Mouse (Mus musculus) gastrocnemius, postnatal 14 days (tissue): ENCODE measurements at regions not wholly inside any gene's neighbourhood (a gene's known extent, or its start where the extent isn't known, plus 50 kb on each side); places are given as distances from the start of the nearest gene placed in this dataset.
A peak's percentile ranks its signal among the peaks of the same experiment; 100 is the strongest.

Source experiments
- DNase-seq: peaks from one replicate; pipeline ENCODE4 v3.0.0; 2021; ENCODE audit warnings: mixed read lengths
- intact Hi-C: fragments of 180-260 bp; cut with DNase I; formaldehyde crosslinking; loops from one replicate; pipeline ENCODE4 v1.15.1; 2025; ENCODE audit warnings: low total_unique reads

DNA sequence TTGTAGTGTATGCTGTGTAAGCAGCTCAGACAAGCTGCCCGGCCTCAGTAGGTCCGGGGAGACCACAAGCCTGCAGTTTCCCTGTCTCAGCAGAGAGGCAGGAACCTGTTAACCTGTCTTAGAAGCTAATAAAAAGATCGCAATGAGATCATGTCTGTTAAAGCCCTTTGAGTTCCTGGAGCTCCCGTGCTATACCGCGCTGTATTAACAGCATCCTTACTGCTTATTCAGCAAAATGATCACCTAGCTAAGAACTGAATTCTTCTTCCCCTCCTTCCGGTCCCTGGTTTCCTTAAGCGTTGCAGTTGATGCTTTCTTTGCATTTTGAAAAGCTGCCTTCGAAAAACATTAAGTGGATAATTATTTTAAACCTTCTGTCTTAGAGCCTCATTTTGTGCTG lies 1230.4 kb upstream of the A1bg start:
- intact Hi-C loops, result no loop called here
- no peak for DNase-seq

DNA sequence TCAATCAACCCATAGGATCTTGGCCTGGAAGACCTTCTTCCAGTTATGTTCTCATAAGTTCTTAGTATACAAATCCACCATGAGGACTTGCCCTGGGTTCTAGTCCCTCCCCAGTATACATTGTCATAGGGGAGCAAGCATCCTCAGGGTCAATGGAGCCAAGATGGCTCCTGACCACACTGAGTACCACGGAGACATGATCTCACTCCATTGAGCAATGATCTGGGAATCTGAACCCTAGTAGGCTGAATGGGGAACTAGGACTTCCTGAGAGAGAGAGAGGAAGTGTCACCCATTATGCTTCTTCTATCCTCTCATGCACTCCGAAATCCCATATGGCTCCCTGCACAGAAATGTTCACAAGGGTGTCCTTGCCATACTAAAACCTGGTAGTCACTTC lies 1229.3 kb upstream of the A1bg start:
- no peak for DNase-seq
- intact Hi-C loops, result no loop called here

DNA sequence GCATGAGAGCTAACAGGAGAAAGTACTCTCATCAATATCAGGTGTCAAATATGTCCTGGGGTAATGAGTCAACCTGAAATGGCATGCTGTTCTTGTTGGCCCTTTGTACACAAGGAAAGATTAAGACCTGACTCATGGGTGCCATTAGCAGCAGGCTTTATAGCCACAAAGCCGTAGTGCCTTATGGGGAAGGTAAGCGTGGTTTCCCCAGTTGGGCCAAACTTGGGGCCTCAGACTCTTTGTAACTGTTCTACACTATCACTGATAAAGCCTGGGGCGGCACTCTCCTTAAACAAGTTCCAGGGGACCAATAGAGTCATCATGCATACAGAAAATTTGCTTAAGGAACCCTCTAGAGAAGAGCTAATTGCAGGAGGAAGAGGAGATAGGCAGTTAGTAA lies 1228.9 kb upstream of the A1bg start:
- intact Hi-C loops, result no loop called here
- no peak for DNase-seq

GRCm38 (mm10) chr15:62150296-62150695 lies 1227.5 kb upstream of the A1bg start:
- DNase-seq, result no peak
- intact Hi-C loops, result no loop called here

- DNase-seq, result no peak
- intact Hi-C loops, result no loop called here
These were observed 1225.9 kb upstream of the A1bg start for GRCm38 (mm10) chr15:62148680-62149237.

- intact Hi-C loops, result no loop called here
- no peak for DNase-seq
These were observed 1224.6 kb upstream of the A1bg start for GRCm38 (mm10) chr15:62147343-62147953.

DNA sequence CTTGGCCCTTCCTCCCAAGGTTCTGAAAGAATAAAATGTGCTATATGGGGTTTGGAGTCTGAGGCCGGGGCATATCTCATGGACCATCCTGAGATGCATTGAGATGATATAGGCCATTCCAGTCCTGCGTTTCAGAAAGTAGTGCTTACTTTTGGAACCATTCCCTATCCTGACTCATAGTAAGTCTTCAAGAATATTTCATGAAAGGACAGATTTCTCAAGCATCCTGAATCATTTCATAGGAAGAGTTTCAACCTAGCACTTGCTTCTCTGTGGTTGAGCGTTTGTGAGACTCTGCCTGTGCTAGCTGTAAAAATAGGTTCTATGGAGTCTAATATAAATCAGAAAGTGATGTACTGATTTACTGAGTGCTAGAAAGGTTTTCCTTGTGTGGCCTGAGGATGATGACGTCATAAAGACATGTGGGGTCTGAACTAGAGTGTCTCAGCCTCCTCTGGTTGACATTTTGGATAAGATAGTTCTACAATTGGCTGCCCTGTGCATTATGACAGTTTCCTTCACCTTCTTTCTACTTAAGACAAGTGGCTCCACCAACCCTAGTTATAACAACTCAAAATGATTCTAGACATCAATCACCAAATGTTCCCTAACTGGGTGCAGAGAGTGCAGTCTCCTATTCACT lies 1223.0 kb upstream of the A1bg start:
- intact Hi-C loops, result no loop called here
- DNase-seq, result no peak

GRCm38 (mm10) chr15:62144776-62145564 lies 1222.2 kb upstream of the A1bg start:
- no peak for DNase-seq
- intact Hi-C loops, result no loop called here

DNA sequence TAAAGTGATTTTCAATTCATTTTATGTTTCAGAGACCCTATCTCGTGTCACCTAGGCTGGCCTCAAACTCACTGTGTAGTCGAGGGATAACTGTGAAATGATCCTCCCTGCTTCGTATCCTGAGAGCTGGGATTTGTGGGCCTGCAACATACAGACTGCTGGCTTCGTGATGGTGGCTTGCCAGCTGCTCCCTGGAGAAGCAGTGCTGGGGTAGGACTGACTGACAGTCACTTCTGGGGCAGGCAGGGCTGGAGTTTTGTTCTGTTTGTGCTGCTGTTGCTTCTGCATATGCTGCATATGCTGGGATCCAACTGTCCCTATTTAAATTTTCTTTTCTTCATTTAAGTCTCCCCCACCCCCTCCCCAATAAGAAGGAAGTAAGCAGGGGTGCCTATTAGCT lies 1217.0 kb upstream of the A1bg start:
- peak; percentile 30 for DNase-seq
- intact Hi-C loops, result loop anchor here (10.0 kb wide), 1 partner anchor 95 kb away; no protein-coding TSS in a partner anchor

- no peak for DNase-seq
- intact Hi-C loops, result loop anchor here (10.0 kb wide), 1 partner anchor 94 kb away; no protein-coding TSS in a partner anchor
These were observed 1216.4 kb upstream of the A1bg start for GRCm38 (mm10) chr15:62139192-62139591.

GRCm38 (mm10) chr15:62138701-62139100 lies 1215.9 kb upstream of the A1bg start:
- intact Hi-C loops, result loop anchor here (10.0 kb wide), 1 partner anchor 94 kb away; no protein-coding TSS in a partner anchor

GRCm38 (mm10) chr15:62136932-62137594 lies 1214.3 kb upstream of the A1bg start:
- intact Hi-C loops, result loop anchor here (10.0 kb wide), 1 partner anchor 92 kb away; no protein-coding TSS in a partner anchor
- peak; percentile 65 for DNase-seq

More at GRCm38 (mm10) chr15:62138701-62139100, 1215.9 kb upstream of the A1bg start:
- no peak for DNase-seq

- intact Hi-C loops, result loop anchor here (10.0 kb wide), 1 partner anchor 90 kb away; no protein-coding TSS in a partner anchor
- peak; percentile 14 for DNase-seq
These were observed 1212.0 kb upstream of the A1bg start for GRCm38 (mm10) chr15:62134835-62135234.

GRCm38 (mm10) chr15:62134308-62134707 lies 1211.5 kb upstream of the A1bg start:
- intact Hi-C loops, result loop anchor here (10.0 kb wide), 1 partner anchor 90 kb away; no protein-coding TSS in a partner anchor

GRCm38 (mm10) chr15:62132895-62133294 lies 1210.1 kb upstream of the A1bg start:
- intact Hi-C loops, result loop anchor here (10.0 kb wide), 1 partner anchor 88 kb away; no protein-coding TSS in a partner anchor
- no peak for DNase-seq

More at GRCm38 (mm10) chr15:62134308-62134707, 1211.5 kb upstream of the A1bg start:
- no peak for DNase-seq

DNA sequence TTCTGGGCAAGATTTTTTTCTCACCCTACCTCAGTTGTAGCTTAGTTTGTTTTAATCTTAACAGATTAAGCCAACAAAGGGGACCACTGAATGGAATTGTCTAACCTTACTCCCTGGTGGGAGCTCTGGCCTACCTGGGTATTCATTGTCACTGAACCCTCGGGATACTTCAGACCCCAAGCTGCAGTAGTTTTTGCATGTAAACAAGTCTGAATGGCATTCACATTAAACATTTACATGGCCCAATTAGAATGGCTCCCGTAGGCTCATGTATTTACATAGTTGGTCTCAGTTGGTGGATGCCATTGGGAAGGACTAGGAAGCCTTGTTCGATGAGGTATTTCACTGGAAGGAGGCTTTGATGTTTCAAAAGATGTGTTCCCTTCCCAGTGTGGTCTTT lies 1208.9 kb upstream of the A1bg start:
- intact Hi-C loops, result loop anchor here (10.0 kb wide), 1 partner anchor 87 kb away; no protein-coding TSS in a partner anchor
- DNase-seq, result no peak

DNA sequence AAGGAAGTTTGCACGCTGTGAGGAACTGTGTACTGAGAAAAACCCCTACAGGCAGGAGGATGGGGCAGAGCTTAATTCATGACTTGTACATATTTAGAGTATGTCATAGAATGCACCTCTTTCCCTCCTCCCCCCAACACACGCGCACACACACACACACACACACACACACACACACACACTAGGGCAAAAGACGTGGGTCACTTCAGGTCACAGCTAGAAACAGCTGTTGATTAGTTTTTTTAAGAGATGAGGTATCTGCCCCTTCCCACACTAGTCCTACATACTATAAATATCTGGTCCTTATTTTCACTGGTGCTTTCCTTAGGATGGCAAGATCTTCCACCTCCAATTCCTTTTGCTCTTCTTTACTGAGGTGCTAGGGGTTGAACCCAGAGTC lies 1207.7 kb upstream of the A1bg start:
- no peak for DNase-seq
- intact Hi-C loops, result loop anchor here (10.0 kb wide), 1 partner anchor 86 kb away; no protein-coding TSS in a partner anchor

GRCm38 (mm10) chr15:62128546-62129212 lies 1205.9 kb upstream of the A1bg start:
- DNase-seq, result no peak
- intact Hi-C loops, result no loop called here
